Mouse (Mus musculus): ENCODE data around the gene Cntn1. TPM values are rescaled to one million over a fixed set of nuclear protein-coding genes. Genes with fewer than 3 reads are reported as not detected.

Gene Cntn1
- polyA plus RNA-seq, 1 experiment, result not detected

GRCm38 (mm10) chr15:92137026-92137425 is 86.1 kb downstream of the Cntn1 start:
- Histone ChIP-seq H3K79me2 (ENCODE audit: control insufficient read depth, insufficient read depth) (no peaks in the 10 kb centered on the region), H3K27me3 (ENCODE audit: control insufficient read depth, insufficient read depth, insufficient read length) (no peaks in the 10 kb centered on the region), H3ac (ENCODE audit: control insufficient read depth, insufficient read length, low read depth) (no peak overlapping the region), H3K79me3 (ENCODE audit: low read depth) (no peaks in the 10 kb centered on the region), H3K36me3 (ENCODE audit: control insufficient read depth, insufficient read depth) (no peaks in the 10 kb centered on the region), H3K4me3 (ENCODE audit: insufficient read depth, poor library complexity, severe bottlenecking) (no peak overlapping the region)
- TF ChIP-seq USF1 (IDR thresholded peaks at IDR 0.05; ENCODE audit: low read depth), result no peak
- TF ChIP-seq FOSL1 (IDR thresholded peaks at IDR 0.05; ENCODE audit: insufficient read depth, low read length, poor library complexity, severe bottlenecking), result no peak
- TF ChIP-seq CTCF (IDR thresholded peaks at IDR 0.05; ENCODE audit: control insufficient read depth, insufficient read depth, insufficient read length), result no peak
- no peak for TF ChIP-seq MYOD1 (IDR thresholded peaks at IDR 0.05; ENCODE audit: control insufficient read depth, insufficient read length, low read depth)
- TF ChIP-seq CEBPB (IDR thresholded peaks at IDR 0.05; ENCODE audit: low read depth), result no peak
- no peak for TF ChIP-seq MAX (IDR thresholded peaks at IDR 0.05)

- TF ChIP-seq CEBPB (IDR thresholded peaks at IDR 0.05; ENCODE audit: low read depth) (no peak), CTCF (IDR thresholded peaks at IDR 0.05; ENCODE audit: control insufficient read depth, insufficient read depth, insufficient read length) (no peak), MAX (IDR thresholded peaks at IDR 0.05) (no peak), USF1 (IDR thresholded peaks at IDR 0.05; ENCODE audit: low read depth) (no peak), MYOG (IDR thresholded peaks at IDR 0.05; ENCODE audit: control insufficient read depth, extremely low read depth, insufficient read length) (no peak), MYOD1 (IDR thresholded peaks at IDR 0.05; ENCODE audit: control insufficient read depth, insufficient read length, low read depth) (no peak), FOSL1 (IDR thresholded peaks at IDR 0.05; ENCODE audit: insufficient read depth, low read length, poor library complexity, severe bottlenecking) (no peak)
- Histone ChIP-seq H3K4me3 (ENCODE audit: insufficient read depth, poor library complexity, severe bottlenecking) (no peak overlapping the region), H3K79me2 (ENCODE audit: control insufficient read depth, insufficient read depth) (no peaks in the 10 kb centered on the region), H3ac (ENCODE audit: control insufficient read depth, insufficient read length, low read depth) (no peak overlapping the region), H3K79me3 (ENCODE audit: low read depth) (no peaks in the 10 kb centered on the region), H3K27me3 (ENCODE audit: control insufficient read depth, insufficient read depth, insufficient read length) (no peaks in the 10 kb centered on the region), H3K36me3 (ENCODE audit: control insufficient read depth, insufficient read depth) (no peaks in the 10 kb centered on the region)
Measured at GRCm38 (mm10) chr15:92141972-92142371, 91.0 kb downstream of the Cntn1 start.

- Histone ChIP-seq H3K79me3 (ENCODE audit: low read depth) (no peaks in the 10 kb centered on the region), H3K4me3 (ENCODE audit: insufficient read depth, poor library complexity, severe bottlenecking) (no peak overlapping the region), H3K27me3 (ENCODE audit: control insufficient read depth, insufficient read depth, insufficient read length) (no peaks in the 10 kb centered on the region), H3K36me3 (ENCODE audit: control insufficient read depth, insufficient read depth) (no peaks in the 10 kb centered on the region), H3K79me2 (ENCODE audit: control insufficient read depth, insufficient read depth) (no peaks in the 10 kb centered on the region), H3ac (ENCODE audit: control insufficient read depth, insufficient read length, low read depth) (no peak overlapping the region)
- no peak for TF ChIP-seq FOSL1 (IDR thresholded peaks at IDR 0.05; ENCODE audit: insufficient read depth, low read length, poor library complexity, severe bottlenecking)
- no peak for TF ChIP-seq CTCF (IDR thresholded peaks at IDR 0.05; ENCODE audit: control insufficient read depth, insufficient read depth, insufficient read length)
Measured at GRCm38 (mm10) chr15:92154921-92155320, 104.0 kb downstream of the Cntn1 start.

GRCm38 (mm10) chr15:92160855-92161162 is 109.8 kb downstream of the Cntn1 start:
- no peaks in the 10 kb centered on the region for H3K36me3 ChIP-seq (ENCODE audit: control insufficient read depth, insufficient read depth)
- H3K79me2 ChIP-seq (ENCODE audit: control insufficient read depth, insufficient read depth), result no peaks in the 10 kb centered on the region
- H3ac ChIP-seq (ENCODE audit: control insufficient read depth, insufficient read length, low read depth), result no peak overlapping the region
- TF ChIP-seq CTCF (IDR thresholded peaks at IDR 0.05; ENCODE audit: control insufficient read depth, insufficient read depth, insufficient read length) (no peak), USF1 (IDR thresholded peaks at IDR 0.05; ENCODE audit: low read depth) (no peak), FOSL1 (IDR thresholded peaks at IDR 0.05; ENCODE audit: insufficient read depth, low read length, poor library complexity, severe bottlenecking) (no peak), MYOD1 (IDR thresholded peaks at IDR 0.05; ENCODE audit: control insufficient read depth, insufficient read length, low read depth) (no peak)
- H3K4me3 ChIP-seq (ENCODE audit: insufficient read depth, poor library complexity, severe bottlenecking), result no peak overlapping the region
- H3K27me3 ChIP-seq (ENCODE audit: control insufficient read depth, insufficient read depth, insufficient read length), result no peaks in the 10 kb centered on the region
- H3K79me3 ChIP-seq (ENCODE audit: low read depth), result no peaks in the 10 kb centered on the region

GRCm38 (mm10) chr15:92161163-92162025 is 110.4 kb downstream of the Cntn1 start:
- TF ChIP-seq MYOD1 (IDR thresholded peaks at IDR 0.05; ENCODE audit: control insufficient read depth, insufficient read length, low read depth), result no peak
- no peak for TF ChIP-seq CEBPB (IDR thresholded peaks at IDR 0.05; ENCODE audit: low read depth)
- TF ChIP-seq FOSL1 (IDR thresholded peaks at IDR 0.05; ENCODE audit: insufficient read depth, low read length, poor library complexity, severe bottlenecking), result no peak
- no peak for TF ChIP-seq MYOG (IDR thresholded peaks at IDR 0.05; ENCODE audit: control insufficient read depth, extremely low read depth, insufficient read length)
- no peak for TF ChIP-seq USF1 (IDR thresholded peaks at IDR 0.05; ENCODE audit: low read depth)
- TF ChIP-seq MAX (IDR thresholded peaks at IDR 0.05), result no peak
- no peak for TF ChIP-seq CTCF (IDR thresholded peaks at IDR 0.05; ENCODE audit: control insufficient read depth, insufficient read depth, insufficient read length)
- H3K36me3 ChIP-seq (ENCODE audit: control insufficient read depth, insufficient read depth), result no peaks in the 10 kb centered on the region
- H3K27me3 ChIP-seq (ENCODE audit: control insufficient read depth, insufficient read depth, insufficient read length), result no peaks in the 10 kb centered on the region
- H3ac ChIP-seq (ENCODE audit: control insufficient read depth, insufficient read length, low read depth), result no peak overlapping the region
- H3K4me3 ChIP-seq (ENCODE audit: insufficient read depth, poor library complexity, severe bottlenecking), result no peak overlapping the region
- no peaks in the 10 kb centered on the region for H3K79me3 ChIP-seq (ENCODE audit: low read depth)
- no peaks in the 10 kb centered on the region for H3K79me2 ChIP-seq (ENCODE audit: control insufficient read depth, insufficient read depth)

- TF ChIP-seq USF1 (IDR thresholded peaks at IDR 0.05; ENCODE audit: low read depth) (no peak), CEBPB (IDR thresholded peaks at IDR 0.05; ENCODE audit: low read depth) (no peak), MAX (IDR thresholded peaks at IDR 0.05) (no peak), MYOG (IDR thresholded peaks at IDR 0.05; ENCODE audit: control insufficient read depth, extremely low read depth, insufficient read length) (no peak), MYOD1 (IDR thresholded peaks at IDR 0.05; ENCODE audit: control insufficient read depth, insufficient read length, low read depth) (no peak), CTCF (IDR thresholded peaks at IDR 0.05; ENCODE audit: control insufficient read depth, insufficient read depth, insufficient read length) (no peak), FOSL1 (IDR thresholded peaks at IDR 0.05; ENCODE audit: insufficient read depth, low read length, poor library complexity, severe bottlenecking) (no peak)
- H3K4me3 ChIP-seq (ENCODE audit: insufficient read depth, poor library complexity, severe bottlenecking), result no peak overlapping the region
Measured at GRCm38 (mm10) chr15:92162835-92163234, 111.9 kb downstream of the Cntn1 start.

More at GRCm38 (mm10) chr15:92162835-92163234, 111.9 kb downstream of the Cntn1 start:
- Histone ChIP-seq H3K27me3 (ENCODE audit: control insufficient read depth, insufficient read depth, insufficient read length) (no peaks in the 10 kb centered on the region), H3ac (ENCODE audit: control insufficient read depth, insufficient read length, low read depth) (no peak overlapping the region), H3K79me3 (ENCODE audit: low read depth) (no peaks in the 10 kb centered on the region), H3K36me3 (ENCODE audit: control insufficient read depth, insufficient read depth) (no peaks in the 10 kb centered on the region), H3K79me2 (ENCODE audit: control insufficient read depth, insufficient read depth) (no peaks in the 10 kb centered on the region)
